Mouse (Mus musculus) erythroblast, embryonic 14.5 days (primary cell): ENCODE results near the gene Ccnd2. TPM values are rescaled to one million over a fixed set of nuclear protein-coding genes. Genes with fewer than 3 reads are reported as not detected.
A peak's percentile ranks its signal among the peaks of the same experiment; 100 is the strongest.

ENCODE experiments used
- H3K27me3 ChIP-seq: 2 replicates; pipeline ENCODE4 v1.6.1; 2012; ENCODE audit warnings: inconsistent platforms; ENCODE audit not compliant: control insufficient read depth
- H3K36me3 ChIP-seq: 2 replicates; pipeline ENCODE4 v1.6.1; 2012; ENCODE audit warnings: mild to moderate bottlenecking, inconsistent platforms; ENCODE audit not compliant: control insufficient read depth
- H3K4me1 ChIP-seq: 2 replicates; pipeline ENCODE4 v1.6.1; 2012; ENCODE audit warnings: inconsistent platforms; ENCODE audit not compliant: control insufficient read depth
- H3K4me3 ChIP-seq: replicated peaks from 2 replicates; pipeline ENCODE3; 2012; ENCODE audit warnings: moderate library complexity, mild to moderate bottlenecking, inconsistent platforms
- H3K9me3 ChIP-seq: 2 replicates; pipeline ENCODE4 v1.6.1; 2012; ENCODE audit warnings: low read length, inconsistent platforms, mixed read lengths; ENCODE audit not compliant: control insufficient read depth
- GATA1 ChIP-seq: IDR thresholded peaks from 2 replicates; pipeline ENCODE4 v1.6.1; 2012; ENCODE audit warnings: low read length, inconsistent platforms, mixed read lengths
- TAL1 ChIP-seq: IDR thresholded peaks from 3 replicates; pipeline ENCODE4 v1.6.1; 2012; ENCODE audit warnings: low read length, inconsistent platforms, mixed read lengths
- polyA plus RNA-seq: library from polyadenylated mRNA; stranded (reverse); fragments of >175 nt; gene quantifications from 2 replicates; pipeline ENCODE4 v1.2.3, GENCODE M21; 2012

Gene Ccnd2
- 0.64 and 0.74 TPM in 2 replicates for polyA plus RNA-seq

DNA sequence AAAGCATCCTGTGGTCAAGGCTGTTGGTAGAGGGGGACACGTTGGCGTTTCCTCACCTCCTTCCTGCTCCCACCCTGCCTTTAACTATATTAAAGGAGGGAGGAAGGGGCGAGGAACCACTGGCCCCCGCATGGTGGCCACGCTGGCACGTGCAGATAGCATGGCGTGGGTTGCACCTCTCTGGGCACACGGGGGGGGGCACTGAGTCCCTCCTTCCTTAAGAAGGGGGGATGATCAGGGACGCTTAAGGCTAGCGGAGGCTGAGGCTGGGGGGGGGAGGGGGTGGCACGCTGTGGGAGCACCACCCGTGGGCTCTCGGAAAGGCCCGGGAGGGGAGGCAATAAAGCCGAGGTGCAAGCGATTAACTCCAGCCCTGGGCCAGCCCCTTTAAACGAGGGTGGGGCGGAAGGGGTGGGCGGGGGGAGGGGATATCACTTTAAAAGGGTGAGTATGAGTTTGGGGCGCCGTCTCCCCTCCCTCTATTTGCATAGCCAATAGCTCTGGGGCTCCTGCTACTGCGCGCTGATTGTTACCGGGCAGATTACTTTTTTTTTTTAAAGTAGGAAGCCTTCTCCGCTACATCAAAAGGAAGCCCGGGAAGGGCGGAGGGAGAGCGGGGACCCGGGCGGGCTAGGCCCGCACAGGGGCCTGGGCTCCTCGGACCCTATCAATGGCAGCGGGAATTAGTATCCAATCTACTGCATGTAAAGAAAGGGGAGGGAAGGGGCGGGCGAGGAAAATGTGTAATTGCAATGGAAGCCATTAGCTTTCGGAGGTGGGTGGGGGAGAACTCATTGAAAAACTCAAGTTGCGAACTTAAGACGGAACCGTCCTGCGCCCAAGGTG lies at the start of gene Ccnd2:
Gene Ccnd2 (minus strand): TSS at position 88 of the 846 bp plus-strand sequence.
- H3K4me1 ChIP-seq = peaks cover 41% of the 10 kb centered on the region
- peaks cover 98% of the 10 kb centered on the region for H3K27me3 ChIP-seq

DNA sequence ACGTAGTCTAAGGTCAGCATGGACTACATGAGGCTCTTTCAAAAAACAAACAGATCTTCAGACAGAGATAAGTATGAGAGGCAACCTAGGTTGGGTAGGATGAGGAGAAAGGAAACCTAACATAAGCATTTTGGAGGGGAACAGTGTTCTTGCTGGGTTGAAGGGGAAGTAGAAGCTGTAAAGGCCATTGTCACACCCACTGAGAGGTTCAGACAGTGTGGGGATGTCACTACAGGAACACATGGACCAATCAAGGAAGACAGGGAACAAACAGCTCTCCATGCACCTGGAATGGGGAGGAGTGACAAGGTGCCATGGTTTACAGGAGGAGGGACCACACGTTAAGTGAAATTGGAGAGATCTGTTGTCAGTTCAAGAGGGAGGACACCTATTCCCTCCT lies 45.0 kb upstream of the Ccnd2 start:
- no peaks in the 10 kb centered on the region for H3K27me3 ChIP-seq
- H3K4me1 ChIP-seq = no peaks in the 10 kb centered on the region
- H3K4me3 ChIP-seq = no peak overlapping the region
- no peaks in the 10 kb centered on the region for H3K36me3 ChIP-seq
- H3K9me3 ChIP-seq = no peaks in the 10 kb centered on the region
- TF ChIP-seq GATA1 (no peak), TAL1 (no peak)

More for the DNA sequence above, at the start of gene Ccnd2:
- Histone ChIP-seq H3K36me3 (no peaks in the 10 kb centered on the region), H3K4me3 (peak within 1 kb of the TSS; percentile 51), H3K9me3 (peaks cover 12% of the 10 kb centered on the region; the same call in 1 of the 2 replicates)
- TF ChIP-seq TAL1 = no peak
- TF ChIP-seq GATA1 = no peak

DNA sequence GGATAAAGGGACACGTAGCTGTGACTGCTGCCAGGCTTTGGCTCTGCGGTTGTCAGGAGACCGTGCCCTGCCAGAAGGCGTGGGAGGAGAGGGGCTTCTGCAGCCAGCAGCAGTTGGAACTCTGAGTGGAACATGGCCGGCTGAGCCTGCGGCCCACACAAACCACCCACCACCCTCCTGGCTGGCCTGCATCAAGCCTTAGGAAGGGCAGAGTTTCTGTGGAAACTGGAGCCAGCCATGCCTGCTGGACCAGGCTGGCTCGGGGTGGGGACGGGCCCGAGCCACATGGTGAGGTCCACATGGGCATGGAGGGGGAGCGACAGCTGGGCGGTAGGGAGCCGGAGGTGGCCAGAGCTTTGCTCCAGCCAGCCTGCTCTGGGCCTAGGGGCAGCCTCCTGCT lies 29.3 kb upstream of the Ccnd2 start:
- Histone ChIP-seq H3K9me3 (no peaks in the 10 kb centered on the region), H3K27me3 (no peaks in the 10 kb centered on the region), H3K4me3 (no peak overlapping the region), H3K36me3 (no peaks in the 10 kb centered on the region), H3K4me1 (no peaks in the 10 kb centered on the region)
- TF ChIP-seq GATA1 = no peak
- no peak for TF ChIP-seq TAL1

DNA sequence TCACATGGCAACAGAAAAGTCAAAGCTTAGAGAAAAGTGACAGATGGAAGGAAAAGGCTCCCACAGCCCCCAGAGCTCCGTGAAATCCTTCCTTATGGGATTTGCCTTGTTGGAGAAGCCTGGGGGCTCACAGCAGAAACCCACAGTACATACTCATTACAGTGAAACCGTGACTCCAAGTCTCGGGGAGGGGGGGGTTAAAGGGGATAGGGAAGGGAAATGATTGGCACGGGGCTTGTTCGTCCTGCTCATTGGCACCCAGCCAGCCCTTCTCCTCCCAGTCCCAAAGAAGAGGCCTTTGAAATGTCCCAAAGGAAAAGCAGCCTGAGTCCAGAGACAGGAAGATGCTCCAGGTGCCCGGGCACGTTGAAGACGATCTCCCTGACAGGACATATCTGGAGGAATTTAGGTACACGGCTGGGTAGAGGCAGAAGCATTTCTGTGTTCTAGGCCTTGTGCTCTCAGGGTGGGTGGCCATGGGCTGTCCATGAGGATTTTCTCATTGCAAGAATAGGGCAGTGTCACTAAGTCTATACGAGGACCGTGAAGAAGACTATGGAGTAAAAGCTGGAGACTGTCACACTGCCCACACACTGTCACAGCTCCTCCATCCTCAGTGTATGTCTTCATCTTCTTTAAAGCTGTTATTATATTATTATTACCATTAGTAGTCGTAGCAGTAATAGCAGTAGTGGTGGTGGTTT lies 27.2 kb upstream of the Ccnd2 start:
- no peak for TF ChIP-seq GATA1
- no peak for TF ChIP-seq TAL1

DNA sequence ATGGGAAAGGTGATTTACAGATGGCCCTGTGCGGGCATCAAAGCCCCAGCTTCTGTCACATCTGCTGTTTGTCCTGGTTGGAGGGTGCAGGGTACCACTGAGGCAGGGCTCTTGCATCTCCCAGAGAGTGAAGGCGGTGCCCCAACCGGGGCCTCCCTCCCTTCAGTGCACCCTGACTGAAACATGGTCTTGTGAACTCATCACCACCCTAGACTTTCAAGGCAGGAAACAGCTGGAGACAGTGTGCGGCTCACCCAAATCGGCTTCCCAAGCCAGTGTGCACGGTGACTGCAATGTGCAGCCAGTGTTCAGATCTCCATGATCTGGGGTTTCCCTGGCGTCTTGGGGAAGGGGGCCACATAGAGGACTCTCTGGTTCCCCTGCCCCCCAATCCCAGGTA lies 26.0 kb upstream of the Ccnd2 start:
- Histone ChIP-seq H3K27me3 (no peaks in the 10 kb centered on the region), H3K4me1 (no peaks in the 10 kb centered on the region), H3K4me3 (no peak overlapping the region), H3K36me3 (no peaks in the 10 kb centered on the region), H3K9me3 (no peaks in the 10 kb centered on the region)
- TF ChIP-seq TAL1 (no peak), GATA1 (no peak)

More for the DNA sequence above, 27.2 kb upstream of the Ccnd2 start:
- H3K4me1 ChIP-seq = no peaks in the 10 kb centered on the region
- no peaks in the 10 kb centered on the region for H3K9me3 ChIP-seq
- no peaks in the 10 kb centered on the region for H3K27me3 ChIP-seq
- H3K36me3 ChIP-seq = no peaks in the 10 kb centered on the region
- H3K4me3 ChIP-seq = no peak overlapping the region

DNA sequence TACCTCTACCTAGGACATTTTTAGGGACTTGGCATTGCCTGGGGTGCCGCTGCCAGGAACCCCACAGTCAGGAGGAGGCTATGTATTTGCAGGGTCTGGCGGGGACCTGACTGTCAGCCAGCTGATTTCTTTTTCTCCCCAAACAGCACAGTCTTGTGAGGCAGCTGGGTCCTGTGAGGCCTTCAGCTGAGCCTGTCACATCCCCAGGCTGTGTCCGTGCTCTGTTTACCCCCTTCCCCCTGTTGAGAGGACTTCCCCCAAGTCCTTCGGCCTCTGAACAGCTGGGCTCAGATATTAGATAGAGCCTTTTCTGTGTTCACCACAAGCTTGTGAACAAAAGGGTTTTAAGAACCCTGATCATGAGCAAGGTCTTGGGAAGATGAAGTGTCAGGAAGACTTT lies 25.4 kb upstream of the Ccnd2 start:
- H3K27me3 ChIP-seq = no peaks in the 10 kb centered on the region
- TF ChIP-seq TAL1 = no peak
- TF ChIP-seq GATA1 = no peak
- no peaks in the 10 kb centered on the region for H3K9me3 ChIP-seq
- H3K4me1 ChIP-seq = no peaks in the 10 kb centered on the region
- no peaks in the 10 kb centered on the region for H3K36me3 ChIP-seq
- H3K4me3 ChIP-seq = no peak overlapping the region

DNA sequence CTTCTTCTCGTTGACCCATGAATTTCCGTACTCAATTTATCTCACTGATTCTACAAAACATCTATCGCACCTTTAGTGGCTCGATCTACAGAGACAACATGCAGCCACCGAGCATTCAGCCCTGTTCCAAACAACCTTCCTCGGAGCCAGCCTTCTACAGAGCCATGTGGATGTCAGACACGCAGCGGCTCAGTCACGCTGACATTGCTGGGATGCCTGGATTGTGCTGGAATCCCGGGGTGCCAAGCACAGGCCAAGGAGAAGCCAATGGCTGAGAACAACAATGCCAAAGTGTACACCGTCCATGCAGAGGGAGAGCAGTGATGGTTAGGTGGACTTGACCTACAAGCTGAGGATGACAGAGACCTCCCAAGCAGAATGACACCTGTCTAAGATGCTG lies 20.5 kb upstream of the Ccnd2 start:
- H3K9me3 ChIP-seq = no peaks in the 10 kb centered on the region
- H3K4me1 ChIP-seq = no peaks in the 10 kb centered on the region
- no peaks in the 10 kb centered on the region for H3K27me3 ChIP-seq
- no peak overlapping the region for H3K4me3 ChIP-seq
- no peaks in the 10 kb centered on the region for H3K36me3 ChIP-seq
- no peak for TF ChIP-seq GATA1
- no peak for TF ChIP-seq TAL1

DNA sequence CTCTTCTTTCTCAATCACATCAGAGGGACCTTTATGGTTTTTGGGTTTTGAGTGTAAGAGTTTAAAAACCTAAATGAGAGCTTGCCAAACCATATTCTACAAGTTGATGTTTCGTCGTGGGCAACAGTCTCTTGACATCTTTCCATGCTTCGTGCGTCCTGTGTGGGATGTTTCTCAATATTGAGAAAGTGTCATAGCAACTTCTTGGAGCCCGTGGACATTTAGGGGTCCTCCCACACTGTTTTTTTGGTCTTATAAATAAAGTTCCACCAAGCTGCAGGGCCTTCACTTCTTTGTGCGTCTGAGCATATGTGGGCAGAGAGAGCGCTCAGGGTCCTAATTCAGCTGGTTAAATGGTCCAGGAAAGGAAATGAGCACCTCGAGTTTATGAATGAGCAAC lies 18.7 kb upstream of the Ccnd2 start:
- no peaks in the 10 kb centered on the region for H3K36me3 ChIP-seq
- TF ChIP-seq GATA1 (no peak), TAL1 (no peak)
- peaks cover under 1% of the 10 kb centered on the region; the same call in 1 of the 2 replicates for H3K27me3 ChIP-seq
- no peaks in the 10 kb centered on the region for H3K4me1 ChIP-seq
- H3K9me3 ChIP-seq = no peaks in the 10 kb centered on the region
- no peak overlapping the region for H3K4me3 ChIP-seq

DNA sequence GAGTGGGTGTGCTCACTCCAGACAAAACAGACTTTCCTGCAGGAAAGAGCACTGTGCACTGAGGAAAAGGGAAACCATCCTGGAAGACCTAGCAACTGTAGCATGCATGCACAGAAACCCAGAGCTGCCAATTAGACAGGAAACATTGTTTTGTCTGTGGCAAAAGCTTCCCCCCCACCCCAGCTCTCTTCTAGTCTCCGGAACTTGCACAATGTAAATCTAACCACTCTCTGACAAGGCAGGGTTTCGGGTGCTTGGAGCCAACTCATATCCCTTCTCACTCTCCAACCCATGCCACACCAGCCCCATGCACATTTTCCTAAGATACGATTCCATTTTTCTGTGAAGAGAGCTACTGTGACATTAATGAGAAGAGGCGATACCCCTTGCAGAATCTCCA lies 13.7 kb upstream of the Ccnd2 start:
- TF ChIP-seq TAL1 (no peak), GATA1 (no peak)
- H3K4me3 ChIP-seq = no peak overlapping the region
- peaks cover 17% of the 10 kb centered on the region for H3K27me3 ChIP-seq
- no peaks in the 10 kb centered on the region for H3K9me3 ChIP-seq
- no peaks in the 10 kb centered on the region for H3K36me3 ChIP-seq
- H3K4me1 ChIP-seq = no peaks in the 10 kb centered on the region
